Mouse (Mus musculus) bone marrow, adult 2 months (tissue): Measurements from ENCODE around the gene Selenos.

Experiments used
- CTCF ChIP-seq: fragments of 200-500 bp; IDR thresholded peaks from 2 replicates; pipeline ENCODE4 v1.5.1; 2011; ENCODE audit warnings: low read length, control low read depth; ENCODE audit not compliant: control insufficient read depth, insufficient read depth
- POLR2A ChIP-seq: fragments of 200-500 bp; IDR thresholded peaks from 2 replicates; pipeline ENCODE4 v1.6.1; 2011; ENCODE audit warnings: low read depth, mild to moderate bottlenecking, control low read depth, low read length, borderline replicate concordance; ENCODE audit not compliant: control insufficient read depth

- TF ChIP-seq CTCF (no peak), POLR2A (no peak)
Observed at GRCm38 (mm10) chr7:66047975-66048374, 31.5 kb upstream of the Selenos start.
